Mouse (Mus musculus) gastrocnemius, adult 2 months (tissue): ENCODE data around the gene Nfx1. TPM values are rescaled to one million over a fixed set of nuclear protein-coding genes. Genes with fewer than 3 reads are reported as not detected.

ENCODE experiments used
- DNase-seq: peaks from one replicate; pipeline ENCODE4 v3.0.0; 2022
- H3K27ac ChIP-seq: fragments of 200-600 bp; 2 replicates; pipeline ENCODE4 v1.8.1; 2022; ENCODE audit warnings: mild to moderate bottlenecking
- H3K4me3 ChIP-seq: fragments of 200-600 bp; 2 replicates; pipeline ENCODE4 v1.8.1; 2022; ENCODE audit warnings: mild to moderate bottlenecking, moderate library complexity
- CTCF ChIP-seq: fragments of 200-600 bp; IDR thresholded peaks from 2 replicates; pipeline ENCODE4 v1.8.1; 2022; ENCODE audit warnings: antibody characterized with exemption, mild to moderate bottlenecking, moderate library complexity
- intact Hi-C: fragments of 180-260 bp; cut with DNase I; formaldehyde crosslinking; loops from one replicate; pipeline ENCODE4 v1.15.1; 2025
- total RNA-seq, 2 experiments: library from RNA; stranded (reverse); gene quantifications; 2 replicates each; pipeline ENCODE4 v1.2.3; 2021

The Nfx1 gene
- total RNA-seq, 2 experiments from 2014 or later: 22.6 to 22.7 TPM

DNA sequence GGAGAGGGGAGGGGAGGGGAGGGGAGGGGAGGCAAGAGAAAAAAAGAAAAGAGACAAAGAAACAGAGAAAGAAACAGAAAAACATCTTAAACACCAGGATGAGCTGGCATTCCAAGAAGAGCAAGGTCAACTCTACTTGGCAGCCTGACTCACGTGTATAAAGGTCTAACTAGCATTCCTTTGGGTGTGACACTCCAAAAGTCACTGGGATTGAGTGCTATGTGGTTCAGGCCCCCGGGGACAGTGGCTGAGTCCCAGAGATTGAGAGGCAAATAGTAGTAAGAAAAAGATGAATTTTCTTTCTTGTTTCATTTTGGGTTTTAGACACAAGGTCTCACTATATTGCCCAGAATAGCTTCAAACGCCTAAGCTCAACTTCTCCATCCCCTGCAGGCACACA is 67.2 kb downstream of the Nfx1 start:
- intact Hi-C loops: no loop called here
- no peak overlapping the region for H3K4me3 ChIP-seq

DNA sequence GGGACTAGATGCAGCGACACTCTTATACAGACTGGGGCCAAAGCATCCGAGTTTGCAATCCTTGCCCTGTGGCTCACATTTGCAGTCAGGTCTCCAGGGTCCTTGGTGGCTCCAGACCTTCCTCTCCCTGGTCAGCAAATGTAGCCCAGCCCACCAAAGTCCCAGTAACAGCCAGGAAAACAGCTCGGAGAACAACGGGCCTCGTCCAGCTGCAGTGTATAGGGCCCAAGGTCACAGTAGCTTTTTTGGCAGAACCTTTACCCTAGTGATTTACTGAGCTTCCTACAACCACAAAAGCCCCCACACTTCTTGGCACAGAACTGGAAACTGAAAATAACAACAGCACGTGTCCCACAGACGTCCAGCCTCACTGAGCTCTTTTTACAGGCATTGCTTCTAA is 70.3 kb downstream of the Nfx1 start:
- TF ChIP-seq CTCF: no peak

More for the DNA sequence above, 67.2 kb downstream of the Nfx1 start:
- H3K27ac ChIP-seq: no peak overlapping the region
- no peak for TF ChIP-seq CTCF
- no peak for DNase-seq

DNA sequence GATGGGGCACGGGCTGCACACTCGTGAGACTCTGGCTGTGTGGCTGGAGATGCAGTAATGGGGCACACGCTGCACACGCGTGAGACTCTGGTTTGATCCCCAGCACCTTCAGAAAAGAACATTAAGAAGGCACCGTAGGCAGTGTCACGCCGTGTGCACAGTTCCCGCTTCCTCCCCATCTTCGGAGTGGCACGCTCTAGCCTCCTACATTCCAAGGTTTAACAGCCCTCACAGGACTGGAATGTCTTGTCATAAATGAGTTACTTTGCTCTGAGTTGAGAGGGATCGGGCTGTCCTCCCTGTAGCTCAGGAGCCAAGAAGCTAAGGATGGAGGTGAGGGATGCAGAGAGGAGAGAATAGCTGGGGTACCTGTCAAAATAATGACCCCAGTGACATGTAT is 72.2 kb downstream of the Nfx1 start:
- no peak for TF ChIP-seq CTCF
- intact Hi-C loops: no loop called here
- Histone ChIP-seq H3K4me3 (peak overlapping the region; percentile 69), H3K27ac (peak overlapping the region; percentile 84)
- no peak for DNase-seq

More for the DNA sequence above, 70.3 kb downstream of the Nfx1 start:
- peak overlapping the region; percentile 43 for H3K4me3 ChIP-seq
- intact Hi-C loops: no loop called here
- no peak for DNase-seq
- H3K27ac ChIP-seq: peak overlapping the region; percentile 79

GRCm38 (mm10) chr4:41043961-41044360 is 73.3 kb downstream of the Nfx1 start:
- DNase-seq: no peak
- H3K27ac ChIP-seq: peak overlapping the region; percentile 84
- intact Hi-C loops: no loop called here

DNA sequence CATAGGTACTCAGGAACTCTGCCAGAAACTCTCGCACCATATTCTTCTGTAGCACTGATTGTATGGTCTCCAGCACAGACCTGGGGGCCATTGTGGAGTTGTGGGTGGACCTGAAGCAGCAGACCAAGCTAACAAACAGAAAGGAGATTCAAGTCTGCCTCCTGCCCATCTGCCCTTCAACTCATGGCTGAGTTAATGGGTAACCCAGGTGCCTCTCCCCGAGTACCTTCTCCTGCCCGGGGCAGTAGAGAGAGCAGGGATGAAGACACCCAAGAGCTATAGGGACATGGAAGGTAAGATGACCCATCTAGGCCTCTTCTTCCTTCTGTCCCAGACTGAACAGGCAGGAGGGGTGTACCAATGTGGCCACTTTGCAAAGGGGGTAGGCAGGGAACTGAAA is 74.6 kb downstream of the Nfx1 start:
- H3K4me3 ChIP-seq: peak overlapping the region; percentile 69
- H3K27ac ChIP-seq: peak overlapping the region; percentile 84
- TF ChIP-seq CTCF: no peak
- no peak for DNase-seq
- intact Hi-C loops: no loop called here

More at GRCm38 (mm10) chr4:41043961-41044360, 73.3 kb downstream of the Nfx1 start:
- TF ChIP-seq CTCF: peak; percentile 46
- peak overlapping the region; percentile 69 for H3K4me3 ChIP-seq

GRCm38 (mm10) chr4:41046254-41046795 is 75.6 kb downstream of the Nfx1 start:
- H3K27ac ChIP-seq: peak overlapping the region; percentile 84
- TF ChIP-seq CTCF: no peak
- intact Hi-C loops: no loop called here
- no peak for DNase-seq
- H3K4me3 ChIP-seq: peak overlapping the region; percentile 69

DNA sequence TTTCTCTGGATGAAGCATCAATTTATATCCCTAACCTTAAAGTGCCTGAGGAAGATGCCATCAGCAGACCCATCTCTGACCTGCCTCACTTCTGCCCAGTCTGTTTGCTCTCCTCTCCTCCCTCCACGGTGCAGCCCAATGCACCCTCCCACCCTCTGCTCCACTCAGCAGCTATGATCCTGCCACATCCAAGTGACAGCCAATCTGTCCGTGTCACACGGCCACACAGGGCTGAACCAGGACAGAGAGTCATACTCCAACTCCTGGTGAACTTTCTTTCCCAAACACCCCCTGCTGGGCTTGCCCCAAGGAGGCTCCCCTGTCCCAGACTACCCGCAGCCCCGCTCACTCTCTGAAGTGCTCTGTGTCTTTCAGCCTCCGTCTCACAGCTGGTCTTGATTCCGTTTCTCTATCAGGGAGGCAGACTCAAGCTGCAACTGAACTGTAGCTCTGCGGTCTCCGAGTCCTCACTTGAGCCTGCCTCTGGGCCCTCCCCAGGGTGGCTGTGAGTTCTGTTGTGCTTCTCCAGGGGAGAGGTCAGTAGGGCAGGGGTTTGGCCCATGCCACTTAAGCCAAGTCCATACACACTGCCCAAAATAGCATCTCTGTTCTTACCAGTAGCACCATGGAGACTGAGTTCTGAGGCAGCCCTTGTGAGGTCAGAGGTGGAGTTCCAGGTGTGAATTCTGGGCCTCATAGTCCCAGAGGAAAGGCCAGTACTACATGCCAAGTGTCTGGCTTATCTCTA is 77.0 kb downstream of the Nfx1 start, which contains the start of gene Aqp7:
TSS of gene Aqp7 (minus strand) at position 616 of the 748 bp plus-strand sequence.
- peak; percentile 43 for DNase-seq
- H3K4me3 ChIP-seq: peak within 1 kb of the TSS; percentile 69
- H3K27ac ChIP-seq: peak within 1 kb of the TSS; percentile 84
- TF ChIP-seq CTCF: no peak
- intact Hi-C loops: no loop called here

DNA sequence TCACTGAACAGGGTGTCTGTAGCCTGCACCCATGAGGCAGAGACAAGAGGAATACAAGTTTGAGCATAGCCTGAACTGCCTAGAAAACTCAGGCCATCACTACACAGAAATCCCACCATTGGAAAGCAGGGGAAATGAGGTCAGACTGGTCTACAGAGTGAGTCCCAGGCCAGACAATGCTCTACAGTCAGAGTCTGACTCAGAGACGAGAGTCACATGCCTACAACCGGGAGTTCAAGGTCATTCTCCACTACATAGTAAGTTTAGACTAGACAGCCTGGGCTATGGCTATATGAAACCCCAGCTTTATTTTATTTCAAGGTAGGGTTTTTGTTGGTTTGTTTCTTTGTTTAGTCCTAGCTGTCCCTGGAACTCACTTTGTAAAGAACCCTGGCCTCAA is 78.2 kb downstream of the Nfx1 start:
- intact Hi-C loops: no loop called here
- DNase-seq: no peak
- peak overlapping the region; percentile 84 for H3K27ac ChIP-seq

GRCm38 (mm10) chr4:41050726-41051675 is 80.3 kb downstream of the Nfx1 start:
- DNase-seq: peak; percentile 85
- intact Hi-C loops: loop anchor here (1.0 to 10.0 kb wide), 4 partner anchors 68 to 338 kb away; no protein-coding TSS in a partner anchor
- Histone ChIP-seq H3K4me3 (peak overlapping the region; percentile 43; the same call in 1 of the 2 replicates), H3K27ac (no peak overlapping the region)
- peak; percentile 88 for TF ChIP-seq CTCF

More for the DNA sequence above, 78.2 kb downstream of the Nfx1 start:
- no peak overlapping the region for H3K4me3 ChIP-seq
- TF ChIP-seq CTCF: no peak

GRCm38 (mm10) chr4:41051781-41052180 is 81.1 kb downstream of the Nfx1 start:
- DNase-seq: no peak
- TF ChIP-seq CTCF: no peak
- intact Hi-C loops: loop anchor here (2.0 to 10.0 kb wide), 3 partner anchors 116 to 337 kb away; no protein-coding TSS in a partner anchor
- Histone ChIP-seq H3K4me3 (no peak overlapping the region), H3K27ac (no peak overlapping the region)

DNA sequence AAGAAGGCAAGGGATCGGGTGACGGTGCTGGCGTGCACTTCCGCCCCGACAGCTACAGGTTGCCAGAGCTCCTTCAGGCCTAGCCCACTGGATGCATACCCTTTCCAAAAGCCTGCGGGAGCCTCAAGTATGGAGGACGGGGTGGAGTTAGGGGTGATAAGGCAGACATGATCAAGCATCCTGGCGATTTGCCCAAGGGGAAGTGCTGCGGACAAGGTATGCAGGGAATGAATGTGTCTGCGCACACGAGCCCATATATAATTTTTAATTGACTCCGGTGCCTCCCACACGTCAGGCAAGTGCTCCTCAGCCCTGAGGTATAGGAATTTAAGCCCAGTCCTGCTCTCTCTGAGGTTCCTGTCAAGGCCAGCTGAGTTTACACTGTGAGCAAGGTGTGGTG is 84.4 kb downstream of the Nfx1 start:
- peak overlapping the region; percentile 21; the same call in 1 of the 2 replicates for H3K27ac ChIP-seq
- intact Hi-C loops: loop anchor here (10.0 kb wide), 1 partner anchor 230 kb away; no protein-coding TSS in a partner anchor
- no peak for DNase-seq
- no peak for TF ChIP-seq CTCF
- peak overlapping the region; percentile 45 for H3K4me3 ChIP-seq

DNA sequence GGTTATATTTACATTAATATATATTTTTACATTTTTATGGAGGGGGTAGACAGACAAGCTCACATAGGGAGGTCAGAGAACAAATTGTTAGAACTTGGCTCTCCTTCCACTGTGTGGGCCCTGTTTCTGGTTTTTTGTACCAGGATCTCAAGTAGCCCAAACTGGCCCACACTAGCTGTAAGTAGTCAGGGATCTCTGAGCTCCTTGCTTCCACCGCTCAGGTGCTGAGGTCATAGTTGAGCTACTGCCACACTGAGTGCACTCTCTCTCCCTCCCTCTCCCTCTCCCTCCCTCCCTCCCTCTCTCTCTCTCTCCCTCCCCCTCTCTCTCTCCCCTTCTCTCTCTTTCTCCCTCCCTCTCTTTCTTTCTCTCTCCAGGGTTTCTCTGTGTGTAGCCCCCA is 85.5 kb downstream of the Nfx1 start:
- DNase-seq: no peak
- Histone ChIP-seq H3K27ac (no peak overlapping the region), H3K4me3 (no peak overlapping the region)
- no peak for TF ChIP-seq CTCF
- intact Hi-C loops: loop anchor here (10.0 kb wide), 1 partner anchor 229 kb away; no protein-coding TSS in a partner anchor
